Mouse (Mus musculus) liver, embryonic 14.5 days (tissue): ENCODE measurements at regions not wholly inside any gene's neighbourhood (a gene's known extent, or its start where the extent isn't known, plus 50 kb on each side); places are given as distances from the start of the nearest gene placed in this dataset.

Experiments
- CTCF ChIP-seq: IDR thresholded peaks from 2 replicates; pipeline ENCODE4 v1.5.1; 2016; ENCODE audit warnings: antibody characterized with exemption, low read depth, control low read depth
- EP300 ChIP-seq: IDR thresholded peaks from 2 replicates; pipeline ENCODE4 v1.6.1; 2016; ENCODE audit warnings: antibody characterized with exemption, low read depth

- TF ChIP-seq CTCF (no peak), EP300 (no peak)
These were observed 71.6 kb upstream of the Ctsc start for GRCm38 (mm10) chr7:88206223-88206827.
